Mouse (Mus musculus) heart, embryonic 11.5 days (tissue): ENCODE results near the gene Krt13. TPM values are rescaled to one million over a fixed set of nuclear protein-coding genes. Genes with fewer than 3 reads are reported as not detected.

Experiments
- ATAC-seq: fragments of 200-750 bp; cut with Nextera tagmentation; replicated peaks from 2 replicates; pipeline ENCODE4 v1.8.0; 2017; ENCODE audit warnings: moderate library complexity; ENCODE audit not compliant: insufficient number of reproducible peaks, low FRiP score, low TSS enrichment
- H3K27ac ChIP-seq: fragments of 300-500 bp; sonication (generic); 2 replicates; pipeline ENCODE4 v1.5.1; 2014; ENCODE audit warnings: mild to moderate bottlenecking, low read depth, low read length
- H3K27me3 ChIP-seq: fragments of 300-500 bp; sonication (generic); 2 replicates; pipeline ENCODE4 v1.6.1; 2014; ENCODE audit warnings: mild to moderate bottlenecking, low read length, mixed read lengths; ENCODE audit not compliant: control insufficient read depth, insufficient read depth
- H3K36me3 ChIP-seq: fragments of 300-500 bp; sonication (generic); 2 replicates; pipeline ENCODE4 v1.6.1; 2014; ENCODE audit warnings: mild to moderate bottlenecking, low read length, moderate library complexity, mixed read lengths; ENCODE audit not compliant: control insufficient read depth, insufficient read depth
- H3K4me1 ChIP-seq: fragments of 300-500 bp; sonication (generic); 2 replicates; pipeline ENCODE4 v1.6.1; 2014; ENCODE audit warnings: low read length; ENCODE audit not compliant: control insufficient read depth, insufficient read depth
- H3K4me2 ChIP-seq: fragments of 300-500 bp; sonication (generic); 2 replicates; pipeline ENCODE4 v1.6.1; 2014; ENCODE audit warnings: mild to moderate bottlenecking, moderate library complexity
- H3K4me3 ChIP-seq: fragments of 300-500 bp; sonication (generic); 2 replicates; pipeline ENCODE4 v1.5.1; 2014; ENCODE audit warnings: low read depth, low read length
- H3K9ac ChIP-seq: fragments of 300-500 bp; sonication (generic); 2 replicates; pipeline ENCODE4 v1.6.1; 2014; ENCODE audit warnings: mild to moderate bottlenecking, low read depth, low read length, moderate library complexity
- H3K9me3 ChIP-seq: fragments of 300-500 bp; sonication (generic); replicated peaks from 2 replicates; pipeline ENCODE4 v1.6.1; 2016; ENCODE audit warnings: low read length; ENCODE audit not compliant: control insufficient read depth
- WGBS: fragments of 180-500 bp; shearing (Covaris S2); extraction: QIAGEN DNeasy Blood & Tissue Kit; methylation state at CpG from one replicate; pipeline ENCODE4 v1.1.7; 2014; ENCODE audit not compliant: insufficient replicate concordance; 5-methylcytosine and 5-hydroxymethylcytosine counted together
- polyA plus RNA-seq: library from polyadenylated mRNA; unstranded; fragments of >200 nt; fragmentation: Nextera tagmentation; extraction: Ambion mirVana; gene quantifications from 2 replicates; pipeline ENCODE4 v1.2.1, GENCODE M21; 2014

The Krt13 gene
- polyA plus RNA-seq, 1 experiment from 2014 or later = not detected

GRCm38 (mm10) chr11:100100391-100100790 is 21.0 kb downstream of the Krt13 start:
- Histone ChIP-seq H3K4me3 (no peak overlapping the region), H3K4me1 (no peaks in the 10 kb centered on the region), H3K9me3 (no peaks in the 10 kb centered on the region), H3K36me3 (no peaks in the 10 kb centered on the region), H3K9ac (no peak overlapping the region), H3K4me2 (no peak overlapping the region), H3K27me3 (no peaks in the 10 kb centered on the region), H3K27ac (no peak overlapping the region)
- WGBS = 74% methylated on average over 4 of the region's 4 CpGs
- ATAC-seq = no peak

- no peak overlapping the region for H3K4me3 ChIP-seq
- no peak overlapping the region for H3K27ac ChIP-seq
- no peaks in the 10 kb centered on the region for H3K36me3 ChIP-seq
- H3K9me3 ChIP-seq = no peaks in the 10 kb centered on the region
- WGBS = 66% methylated on average over 9 of the region's 9 CpGs
- no peaks in the 10 kb centered on the region for H3K4me1 ChIP-seq
- no peak overlapping the region for H3K9ac ChIP-seq
- no peak overlapping the region for H3K4me2 ChIP-seq
- no peaks in the 10 kb centered on the region for H3K27me3 ChIP-seq
- ATAC-seq = no peak
These were observed 23.5 kb downstream of the Krt13 start for GRCm38 (mm10) chr11:100097819-100098218.

DNA sequence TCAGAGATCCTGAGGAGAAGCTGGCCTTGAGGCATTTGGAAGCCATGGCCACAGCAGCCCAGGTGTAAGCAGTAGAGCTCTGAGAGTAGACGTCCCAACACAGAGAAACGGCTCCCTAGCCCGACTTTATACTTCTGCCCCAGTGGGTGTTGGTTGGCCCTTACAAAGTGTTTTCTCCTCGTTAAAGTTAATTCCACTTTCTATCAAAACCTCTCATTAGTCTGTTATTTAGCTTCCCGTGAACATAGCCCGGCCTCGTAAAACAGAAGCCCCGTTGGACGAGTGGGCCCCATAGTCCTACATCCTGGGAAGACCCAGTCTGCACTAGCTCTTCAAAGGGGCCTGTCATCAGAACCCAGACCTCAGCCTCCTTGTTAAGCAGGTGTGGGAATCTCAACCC is 25.2 kb downstream of the Krt13 start, which contains the start of gene Krt35:
TSS of gene Krt35 (minus strand) at position 101 of the 400 bp plus-strand sequence.
- H3K4me3 ChIP-seq = no peak within 1 kb of the TSS
- no peak within 1 kb of the TSS for H3K9ac ChIP-seq
- no peak within 1 kb of the TSS for H3K4me2 ChIP-seq
- H3K27me3 ChIP-seq = no peaks in the 10 kb centered on the region
- no peak for ATAC-seq
- H3K9me3 ChIP-seq = no peaks in the 10 kb centered on the region
- H3K36me3 ChIP-seq = no peaks in the 10 kb centered on the region
- H3K4me1 ChIP-seq = no peaks in the 10 kb centered on the region
- WGBS = 84% methylated on average over 9 of the region's 9 CpGs
- H3K27ac ChIP-seq = no peak within 1 kb of the TSS

DNA sequence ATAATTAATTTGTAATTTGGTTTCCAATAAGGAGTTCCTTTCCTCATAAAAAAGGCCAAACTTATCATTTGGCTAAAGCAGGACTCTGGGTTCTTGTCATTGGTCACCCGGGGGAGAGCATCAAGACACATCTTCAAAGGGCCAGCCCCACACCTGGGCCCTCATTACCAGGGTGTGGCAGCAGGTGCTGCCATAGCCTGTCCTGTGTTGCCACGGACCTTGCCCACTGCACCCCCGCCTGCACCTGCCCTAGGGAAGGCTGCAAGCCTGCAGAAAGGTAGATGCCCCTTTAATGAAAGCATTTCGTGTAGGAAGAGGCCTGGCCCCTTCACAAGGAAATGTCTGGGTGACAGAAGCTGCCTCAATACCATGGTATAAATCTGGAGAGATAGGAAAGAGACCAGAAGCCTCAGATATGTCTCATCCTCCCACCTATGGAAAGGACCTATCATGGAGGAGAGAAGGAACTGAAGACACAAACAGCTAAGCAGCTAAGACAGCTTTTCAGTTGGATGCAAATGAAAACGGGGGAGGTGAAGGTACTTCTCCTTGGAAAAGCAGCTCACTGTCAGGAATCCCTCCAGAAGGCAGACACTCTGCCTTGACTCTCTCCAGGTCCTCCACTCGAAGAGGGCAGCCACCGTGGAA is 32.9 kb downstream of the Krt13 start:
- H3K4me3 ChIP-seq = no peak overlapping the region
- WGBS = 62% methylated on average over 7 of the region's 7 CpGs

GRCm38 (mm10) chr11:100087861-100088260 is 33.5 kb downstream of the Krt13 start, which contains the start of gene Krt32:
Gene Krt32 (minus strand): TSS chr11:100088226.
- no peak within 1 kb of the TSS for H3K4me2 ChIP-seq
- no peaks in the 10 kb centered on the region for H3K4me1 ChIP-seq
- 85% methylated on average over 10 of the region's 10 CpGs for WGBS
- no peak for ATAC-seq
- H3K9ac ChIP-seq = no peak within 1 kb of the TSS
- H3K27ac ChIP-seq = no peak within 1 kb of the TSS
- no peaks in the 10 kb centered on the region for H3K27me3 ChIP-seq
- no peaks in the 10 kb centered on the region for H3K9me3 ChIP-seq
- H3K36me3 ChIP-seq = no peaks in the 10 kb centered on the region
- no peak within 1 kb of the TSS for H3K4me3 ChIP-seq

More for the DNA sequence above, 32.9 kb downstream of the Krt13 start:
- Histone ChIP-seq H3K4me1 (no peaks in the 10 kb centered on the region), H3K27me3 (no peaks in the 10 kb centered on the region), H3K36me3 (no peaks in the 10 kb centered on the region), H3K9ac (no peak overlapping the region), H3K9me3 (no peaks in the 10 kb centered on the region), H3K27ac (no peak overlapping the region), H3K4me2 (no peak overlapping the region)
- no peak for ATAC-seq

- H3K4me2 ChIP-seq = no peak overlapping the region
- ATAC-seq = no peak
- H3K9ac ChIP-seq = no peak overlapping the region
- H3K27me3 ChIP-seq = no peaks in the 10 kb centered on the region
- 41% methylated on average over 1 of the region's 1 CpGs for WGBS
- no peaks in the 10 kb centered on the region for H3K9me3 ChIP-seq
- H3K36me3 ChIP-seq = no peaks in the 10 kb centered on the region
- no peaks in the 10 kb centered on the region for H3K4me1 ChIP-seq
- H3K27ac ChIP-seq = no peak overlapping the region
- H3K4me3 ChIP-seq = no peak overlapping the region
These were observed 47.5 kb downstream of the Krt13 start for GRCm38 (mm10) chr11:100073873-100074272.

Other genes starting within 250 kb of the Krt13 start
- not detected in 2 replicates for gene Krtap9-1, start 248.2 kb downstream of the Krt13 start, polyA plus RNA-seq
- gene Gm11567, start 242.4 kb downstream of the Krt13 start, polyA plus RNA-seq = not detected in 2 replicates
- gene Krtap31-1, start 213.6 kb downstream of the Krt13 start, polyA plus RNA-seq = not detected in 2 replicates
- gene Gm11565, start 206.8 kb downstream of the Krt13 start, polyA plus RNA-seq = not detected in 2 replicates
- gene Krtap31-2, start 185.3 kb downstream of the Krt13 start, polyA plus RNA-seq = not detected in 2 replicates
- not detected in 2 replicates for gene Krtap9-5, start 173.1 kb downstream of the Krt13 start, polyA plus RNA-seq
- not detected in 2 replicates for gene Krtap29-1, start 142.5 kb downstream of the Krt13 start, polyA plus RNA-seq
- not detected in 2 replicates for gene Krtap16-1, start 135.0 kb downstream of the Krt13 start, polyA plus RNA-seq
- gene Krtap17-1, start 127.6 kb downstream of the Krt13 start, polyA plus RNA-seq = not detected in 2 replicates
- gene Krt33a, start 105.4 kb downstream of the Krt13 start, polyA plus RNA-seq = not detected in 2 replicates
- not detected in 2 replicates for gene Krt33b, start 91.7 kb downstream of the Krt13 start, polyA plus RNA-seq
- gene Krt34, start 80.0 kb downstream of the Krt13 start, polyA plus RNA-seq = not detected in 2 replicates
- gene Krt31, start 71.0 kb downstream of the Krt13 start, polyA plus RNA-seq = not detected in 2 replicates
- gene Krt32, start 33.3 kb downstream of the Krt13 start, polyA plus RNA-seq = not detected in 2 replicates
- gene Krt35, start 25.3 kb downstream of the Krt13 start, polyA plus RNA-seq = not detected in 2 replicates
- not detected in 2 replicates for gene Krt36, start 15.9 kb downstream of the Krt13 start, polyA plus RNA-seq
- 0.17 and 0.24 TPM in 2 replicates for gene Krt15, start 14.4 kb upstream of the Krt13 start, polyA plus RNA-seq
- gene Krt19, start 27.1 kb upstream of the Krt13 start, polyA plus RNA-seq = 48.4 and 69.2 TPM in 2 replicates
- not detected in 2 replicates for gene Krt9, start 71.7 kb upstream of the Krt13 start, polyA plus RNA-seq
- 1.4 and 1.7 TPM in 2 replicates for gene Krt14, start 86.0 kb upstream of the Krt13 start, polyA plus RNA-seq
- gene Krt16, start 127.3 kb upstream of the Krt13 start, polyA plus RNA-seq = not detected in 2 replicates
- gene Krt17, start 139.5 kb upstream of the Krt13 start, polyA plus RNA-seq = 0.14 and 0.82 TPM in 2 replicates
- gene Krt42, start 148.3 kb upstream of the Krt13 start, polyA plus RNA-seq = 0.20 TPM in 1 of 2 replicates, not detected in the other
- 1,605 and 1,756 TPM in 2 replicates for gene Eif1, start 198.3 kb upstream of the Krt13 start, polyA plus RNA-seq
- gene Gast, start 212.8 kb upstream of the Krt13 start, polyA plus RNA-seq = not detected in 2 replicates
- gene Hap1, start 234.6 kb upstream of the Krt13 start, polyA plus RNA-seq = 3.0 and 3.4 TPM in 2 replicates